Comparison of ENCODE assay signal across 13 mouse cellular contexts in genomic region chr2:165741526-165742050, GRCm38 (mm10).
DNase-seq lines count a peak whose midpoint lies in the region; ATAC-seq lines count a peak whose summit lies in the region.
"Had no signal": no experiment of that assay in that cellular context is flagged by ENCODE, and none has a peak within 500 bp of the region (broad histone marks: within the 10 kb centered on the region; RNA-seq: fewer than 3 reads in every experiment).

No protein-coding gene starts in this region.

- H3K4me2 ChIP-seq in forebrain, embryonic 16.5 days (ENCODE audit: low read length): no peak overlapping the region
- no peak overlapping the region for H3K4me2 ChIP-seq in forebrain, embryonic 15.5 days (replicated peaks)
- no peak overlapping the region for H3K4me2 ChIP-seq in midbrain, embryonic 15.5 days
- H3K4me2 ChIP-seq in embryonic facial prominence, embryonic 13.5 days: peak overlapping the region; percentile 18; the same call in 1 of the 2 replicates
- H3K4me2 ChIP-seq in midbrain, embryonic 16.5 days (ENCODE audit: low read length): no peak overlapping the region

- WGBS in forebrain, embryonic 16.5 days: 15% methylated on average over 11 of the region's 11 CpGs
- WGBS in forebrain, embryonic 15.5 days: 12% methylated on average over 11 of the region's 11 CpGs
- WGBS in midbrain, embryonic 10.5 days: 6% methylated on average over 11 of the region's 11 CpGs
- 9% methylated on average over 11 of the region's 11 CpGs for WGBS in midbrain, embryonic 15.5 days
- WGBS in embryonic facial prominence, embryonic 13.5 days: 17% methylated on average over 11 of the region's 11 CpGs
- WGBS in midbrain, embryonic 16.5 days: 10% methylated on average over 11 of the region's 11 CpGs

- no peak for DNase-seq in midbrain, embryonic 10.5 days (ENCODE audit: low spot score)
- no peak for DNase-seq in layer of hippocampus, adult 9-10 months (ENCODE audit: low spot score)
- no peak for DNase-seq in thymus, postnatal 25 days
- DNase-seq: B cell, adult 2 months; cerebellum, adult 11 months; gastrocnemius, postnatal 36 days; spleen, adult 18-20 months had no signal

- ATAC-seq in forebrain, embryonic 16.5 days: no peak
- ATAC-seq in forebrain, embryonic 15.5 days (replicated peaks): no peak
- no peak for ATAC-seq in midbrain, embryonic 15.5 days (replicated peaks)
- no peak for ATAC-seq in embryonic facial prominence, embryonic 13.5 days (ENCODE audit: insufficient number of reproducible peaks, insufficient read depth, low FRiP score, low TSS enrichment, low read depth)
- no peak for ATAC-seq in midbrain, embryonic 16.5 days

- no peaks in the 10 kb centered on the region for H3K9me3 ChIP-seq in forebrain, embryonic 16.5 days (ENCODE audit: control insufficient read depth, low read length)
- H3K9me3 ChIP-seq in forebrain, embryonic 15.5 days: no peaks in the 10 kb centered on the region
- no peaks in the 10 kb centered on the region for H3K9me3 ChIP-seq in midbrain, embryonic 10.5 days (replicated peaks)
- no peaks in the 10 kb centered on the region for H3K9me3 ChIP-seq in midbrain, embryonic 15.5 days
- no peaks in the 10 kb centered on the region for H3K9me3 ChIP-seq in embryonic facial prominence, embryonic 13.5 days
- no peaks in the 10 kb centered on the region for H3K9me3 ChIP-seq in midbrain, embryonic 16.5 days (replicated peaks; ENCODE audit: control insufficient read depth, low read length, poor library complexity, severe bottlenecking)

- H3K4me3 ChIP-seq in forebrain, embryonic 16.5 days (replicated peaks; ENCODE audit: low read length): no peak overlapping the region
- no peak overlapping the region for H3K4me3 ChIP-seq in forebrain, embryonic 15.5 days
- H3K4me3 ChIP-seq in midbrain, embryonic 10.5 days: peak overlapping the region; percentile 24
- no peak overlapping the region for H3K4me3 ChIP-seq in midbrain, embryonic 15.5 days
- no peak overlapping the region for H3K4me3 ChIP-seq in embryonic facial prominence, embryonic 13.5 days
- H3K4me3 ChIP-seq in midbrain, embryonic 16.5 days (ENCODE audit: low read depth, low read length): no peak overlapping the region

- H3K36me3 ChIP-seq in forebrain, embryonic 16.5 days (ENCODE audit: control insufficient read depth, insufficient read depth): no peaks in the 10 kb centered on the region
- no peaks in the 10 kb centered on the region for H3K36me3 ChIP-seq in forebrain, embryonic 15.5 days
- H3K36me3 ChIP-seq in midbrain, embryonic 10.5 days: no peaks in the 10 kb centered on the region
- no peaks in the 10 kb centered on the region for H3K36me3 ChIP-seq in midbrain, embryonic 15.5 days (replicated peaks)
- H3K36me3 ChIP-seq in embryonic facial prominence, embryonic 13.5 days: no peaks in the 10 kb centered on the region
- no peaks in the 10 kb centered on the region for H3K36me3 ChIP-seq in midbrain, embryonic 16.5 days (ENCODE audit: control insufficient read depth, insufficient read depth, low read length)

- peaks cover 5% of the 10 kb centered on the region; the same call in 1 of the 2 replicates for H3K27me3 ChIP-seq in forebrain, embryonic 16.5 days (replicated peaks; ENCODE audit: control insufficient read depth, insufficient read depth, low read length)
- H3K27me3 ChIP-seq in forebrain, embryonic 15.5 days: 0 out of 2 replicates have a peak, but pooled peaks cover 5% of the 10 kb centered on the region
- peaks cover 52% of the 10 kb centered on the region for H3K27me3 ChIP-seq in midbrain, embryonic 10.5 days (ENCODE audit: low read depth, poor library complexity, severe bottlenecking)
- no peaks in the 10 kb centered on the region for H3K27me3 ChIP-seq in midbrain, embryonic 15.5 days (replicated peaks)
- no peaks in the 10 kb centered on the region for H3K27me3 ChIP-seq in embryonic facial prominence, embryonic 13.5 days
- H3K27me3 ChIP-seq in midbrain, embryonic 16.5 days (ENCODE audit: control insufficient read depth, insufficient read depth, low read depth, low read length): no peaks in the 10 kb centered on the region

- H3K9ac ChIP-seq in forebrain, embryonic 16.5 days (replicated peaks; ENCODE audit: low read depth, low read length): 0 out of 2 replicates have a peak overlapping the region, but pooled peaks have one; percentile 6
- H3K9ac ChIP-seq in forebrain, embryonic 15.5 days (replicated peaks): no peak overlapping the region
- no peak overlapping the region for H3K9ac ChIP-seq in midbrain, embryonic 15.5 days
- peak overlapping the region; percentile 21; the same call in 1 of the 2 replicates for H3K9ac ChIP-seq in embryonic facial prominence, embryonic 13.5 days
- no peak overlapping the region for H3K9ac ChIP-seq in midbrain, embryonic 16.5 days (ENCODE audit: low read depth, low read length)
- H3K9ac ChIP-seq: liver, embryonic 14.5 days had no signal

- H3K27ac ChIP-seq in forebrain, embryonic 16.5 days (ENCODE audit: low read length): no peak overlapping the region
- no peak overlapping the region for H3K27ac ChIP-seq in forebrain, embryonic 15.5 days (replicated peaks)
- H3K27ac ChIP-seq in midbrain, embryonic 10.5 days (replicated peaks): peak overlapping the region; percentile 73
- H3K27ac ChIP-seq in midbrain, embryonic 15.5 days: no peak overlapping the region
- peak overlapping the region; percentile 84 for H3K27ac ChIP-seq in embryonic facial prominence, embryonic 13.5 days
- 0 out of 2 replicates have a peak overlapping the region, but pooled peaks have one; percentile 14 for H3K27ac ChIP-seq in midbrain, embryonic 16.5 days (ENCODE audit: low read length)
- H3K27ac ChIP-seq: liver, embryonic 14.5 days had no signal

- peaks cover 23% of the 10 kb centered on the region for H3K4me1 ChIP-seq in forebrain, embryonic 16.5 days (replicated peaks; ENCODE audit: control insufficient read depth, insufficient read depth, low read length)
- H3K4me1 ChIP-seq in forebrain, embryonic 15.5 days: peaks cover 29% of the 10 kb centered on the region
- peaks cover 51% of the 10 kb centered on the region for H3K4me1 ChIP-seq in midbrain, embryonic 10.5 days
- peaks cover 18% of the 10 kb centered on the region for H3K4me1 ChIP-seq in midbrain, embryonic 15.5 days
- H3K4me1 ChIP-seq in embryonic facial prominence, embryonic 13.5 days: peaks cover 43% of the 10 kb centered on the region
- peaks cover 14% of the 10 kb centered on the region for H3K4me1 ChIP-seq in midbrain, embryonic 16.5 days (ENCODE audit: control insufficient read depth, insufficient read depth, low read length)

Comparison
In these comparisons a context has a peak if more than half of its experiments do, and no peak if none do; other contexts are left out.
1. H3K27ac ChIP-seq: peak in midbrain, embryonic 10.5 days (single experiment), embryonic facial prominence, embryonic 13.5 days (single experiment) and midbrain, embryonic 16.5 days (single experiment); none in forebrain, embryonic 16.5 days (single experiment), forebrain, embryonic 15.5 days (single experiment) and midbrain, embryonic 15.5 days (single experiment).
2. H3K9ac ChIP-seq: peak in forebrain, embryonic 16.5 days (single experiment) and embryonic facial prominence, embryonic 13.5 days (single experiment); none in forebrain, embryonic 15.5 days (single experiment), midbrain, embryonic 15.5 days (single experiment) and midbrain, embryonic 16.5 days (single experiment).